Comparison of ENCODE assay signal across 13 mouse cellular contexts in the genomic region with DNA sequence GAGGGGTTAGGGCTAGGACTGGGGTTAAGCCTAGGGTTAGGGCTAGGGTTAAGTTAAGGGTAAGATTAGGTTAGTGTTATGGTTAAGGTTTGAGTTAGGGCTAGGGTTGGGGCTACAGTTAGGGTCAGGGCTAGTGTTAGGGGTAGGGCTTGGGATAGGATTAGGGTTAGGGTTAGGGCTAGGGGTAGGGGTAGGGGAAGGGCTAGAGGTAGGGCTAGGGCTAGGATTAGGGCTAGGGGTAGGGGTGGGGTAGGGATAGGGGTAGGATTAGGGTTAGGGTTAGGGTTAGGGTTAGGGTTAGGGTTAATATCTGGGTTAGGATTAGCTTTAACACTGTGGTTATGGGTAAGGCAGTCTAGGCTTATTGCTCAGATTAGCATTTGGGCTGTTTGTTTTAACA.
"Had no signal": no experiment of that assay in that cellular context is flagged by ENCODE, and none has a peak within 500 bp of the region (broad histone marks: within the 10 kb centered on the region; RNA-seq: fewer than 3 reads in every experiment).

No protein-coding gene starts in this region.

- H3K4me3 ChIP-seq: intestine, embryonic 15.5 days; limb, embryonic 13.5 days; liver, embryonic 15.5 days; lung, embryonic 15.5 days; megakaryocyte, embryonic 14.5 days; neural tube, embryonic 12.5 days had no signal

- H3K27ac ChIP-seq: intestine, embryonic 15.5 days; limb, embryonic 13.5 days; liver, embryonic 15.5 days; lung, embryonic 15.5 days; macrophage; neural tube, embryonic 12.5 days had no signal

- H3K36me3 ChIP-seq: intestine, embryonic 15.5 days; limb, embryonic 13.5 days; liver, embryonic 15.5 days; lung, embryonic 15.5 days; neural tube, embryonic 12.5 days had no signal

- H3K4me2 ChIP-seq: intestine, embryonic 15.5 days; limb, embryonic 13.5 days; liver, embryonic 11.5 days; liver, embryonic 15.5 days; lung, embryonic 15.5 days; neural tube, embryonic 12.5 days had no signal

- H3K4me1 ChIP-seq: limb, embryonic 13.5 days; liver, embryonic 15.5 days; megakaryocyte, embryonic 14.5 days; neural tube, embryonic 12.5 days had no signal

- ATAC-seq: intestine, embryonic 15.5 days had no signal

- H3K9ac ChIP-seq: intestine, embryonic 15.5 days; limb, embryonic 13.5 days; liver, embryonic 15.5 days; lung, embryonic 15.5 days; neural tube, embryonic 12.5 days had no signal

- H3K9me3 ChIP-seq: intestine, embryonic 15.5 days; limb, embryonic 13.5 days; liver, embryonic 15.5 days; lung, embryonic 15.5 days; megakaryocyte, embryonic 14.5 days; neural tube, embryonic 12.5 days had no signal

- DNase-seq: kidney, adult 18-20 months; kidney, postnatal 25 days; lung, postnatal 14 days; thymus, adult 2 months; thymus, postnatal 25 days had no signal

- H3K27me3 ChIP-seq: intestine, embryonic 15.5 days; limb, embryonic 13.5 days; liver, embryonic 15.5 days; lung, embryonic 15.5 days; neural tube, embryonic 12.5 days had no signal
